Mouse (Mus musculus) MEL (cell line): ENCODE results near the gene Csmd2. TPM values are rescaled to one million over a fixed set of nuclear protein-coding genes. Genes with fewer than 3 reads are reported as not detected.

Source experiments
- DNase-seq: peaks from one replicate; pipeline ENCODE4 v3.0.0; 2011; ENCODE audit warnings: low read depth, low spot score
- H3K27ac ChIP-seq: 2 replicates; pipeline ENCODE4 v1.5.1; 2012; ENCODE audit warnings: low read depth, mild to moderate bottlenecking, control low read depth, low read length, moderate library complexity; ENCODE audit not compliant: control insufficient read depth
- H3K27me3 ChIP-seq, 2 experiments: fragments of 150-350 bp in 1 of 2; sonication (generic) in 1 of 2; 2 replicates each; pipeline ENCODE4 v1.6.1; 2012; ENCODE audit warnings: low read length in 2 of 2, mild to moderate bottlenecking in 2 of 2, improper control_type of control experiment in 1 of 2, moderate library complexity in 1 of 2; ENCODE audit not compliant: insufficient read depth in 2 of 2, control insufficient read depth in 1 of 2
- H3K36me3 ChIP-seq, 2 experiments: 2 replicates each; pipeline ENCODE4 v1.6.1; 2012 to 2014; ENCODE audit warnings: low read length in 2 of 2, improper control_type of control experiment in 1 of 2, inconsistent platforms in 1 of 2, mild to moderate bottlenecking in 1 of 2; ENCODE audit not compliant: insufficient read depth in 2 of 2, control insufficient read depth in 1 of 2
- H3K4me1 ChIP-seq, 2 experiments: fragments of 150-350 bp in 1 of 2; sonication (generic) in 1 of 2; 2 replicates each; pipeline ENCODE4 v1.6.1; 2012; ENCODE audit warnings: low read length in 2 of 2, improper control_type of control experiment in 1 of 2, mild to moderate bottlenecking in 1 of 2; ENCODE audit not compliant: insufficient read depth in 2 of 2, control insufficient read depth in 1 of 2
- H3K4me3 ChIP-seq, 2 experiments: fragments of 150-350 bp in 1 of 2; sonication (generic) in 1 of 2; 2 replicates each; pipeline ENCODE4 v1.5.1; 2012; ENCODE audit warnings: low read depth in 2 of 2, low read length in 2 of 2, mild to moderate bottlenecking in 2 of 2, moderate library complexity in 2 of 2, control low read depth in 1 of 2, improper control_type of control experiment in 1 of 2; ENCODE audit not compliant: control insufficient read depth in 1 of 2, insufficient read depth in 1 of 2
- H3K79me2 ChIP-seq: 2 replicates; pipeline ENCODE4 v1.6.1; 2012; ENCODE audit warnings: mild to moderate bottlenecking, low read length, moderate library complexity; ENCODE audit not compliant: control insufficient read depth, poor library complexity, insufficient read depth
- H3K9ac ChIP-seq: 2 replicates; pipeline ENCODE4 v1.6.1; 2012; ENCODE audit warnings: low read depth, mild to moderate bottlenecking, control low read depth, low read length, moderate library complexity; ENCODE audit not compliant: control insufficient read depth, poor library complexity, severe bottlenecking
- H3K9me3 ChIP-seq: fragments of 150-350 bp; sonication (generic); replicated peaks from 2 replicates; pipeline ENCODE4 v1.6.1; 2012; ENCODE audit warnings: mild to moderate bottlenecking, low read length, improper control_type of control experiment, moderate library complexity; ENCODE audit not compliant: insufficient read depth
- CHD2 ChIP-seq: IDR thresholded peaks from 2 replicates; pipeline ENCODE4 v1.6.1; 2011; ENCODE audit warnings: low read length, improper control_type of control experiment
- ELF1 ChIP-seq: IDR thresholded peaks from 2 replicates; pipeline ENCODE4 v1.6.1; 2014; ENCODE audit warnings: low read depth, mild to moderate bottlenecking, inconsistent platforms, low read length, improper control_type of control experiment, moderate library complexity
- GABPA ChIP-seq: IDR thresholded peaks from 2 replicates; pipeline ENCODE4 v1.6.1; 2012; ENCODE audit warnings: low read depth, mild to moderate bottlenecking, inconsistent platforms, low read length, improper control_type of control experiment, moderate library complexity
- JUND ChIP-seq: IDR thresholded peaks from 2 replicates; pipeline ENCODE4 v1.6.1; 2011; ENCODE audit warnings: low read depth, mild to moderate bottlenecking, improper control_type of control experiment, low read length
- MAX ChIP-seq: IDR thresholded peaks from 2 replicates; pipeline ENCODE4 v1.6.1; 2011; ENCODE audit warnings: low read length, improper control_type of control experiment
- MAZ ChIP-seq: IDR thresholded peaks from 2 replicates; pipeline ENCODE4 v1.6.1; 2012; ENCODE audit warnings: low read depth, mild to moderate bottlenecking, inconsistent platforms, low read length, improper control_type of control experiment
- MEF2A ChIP-seq: IDR thresholded peaks from 2 replicates; pipeline ENCODE4 v1.6.1; 2014; ENCODE audit warnings: low read depth, mild to moderate bottlenecking, inconsistent platforms, low read length, improper control_type of control experiment; ENCODE audit not compliant: poor library complexity, insufficient replicate concordance, severe bottlenecking; ENCODE audit errors: extremely low read depth
- NRF1 ChIP-seq: IDR thresholded peaks from 2 replicates; pipeline ENCODE4 v1.6.1; 2014; ENCODE audit warnings: low read depth, mild to moderate bottlenecking, inconsistent platforms, low read length, improper control_type of control experiment, moderate library complexity; ENCODE audit not compliant: poor library complexity, insufficient read depth, severe bottlenecking
- POLR2AphosphoS2 ChIP-seq: IDR thresholded peaks from 2 replicates; pipeline ENCODE4 v1.6.1; 2011; ENCODE audit warnings: low read length, improper control_type of control experiment
- RAD21 ChIP-seq: IDR thresholded peaks from 2 replicates; pipeline ENCODE4 v1.6.1; 2011; ENCODE audit warnings: mild to moderate bottlenecking, low read depth, low read length, improper control_type of control experiment
- RCOR1 ChIP-seq: IDR thresholded peaks from 2 replicates; pipeline ENCODE4 v1.6.1; 2012; ENCODE audit warnings: low read depth, mild to moderate bottlenecking, inconsistent platforms, low read length, improper control_type of control experiment
- SIN3A ChIP-seq: IDR thresholded peaks from 2 replicates; pipeline ENCODE4 v1.6.1; 2012; ENCODE audit warnings: low read length, improper control_type of control experiment, inconsistent platforms
- SMC3 ChIP-seq: IDR thresholded peaks from 2 replicates; pipeline ENCODE4 v1.6.1; 2011; ENCODE audit warnings: low read depth, low read length, improper control_type of control experiment
- TAL1 ChIP-seq: IDR thresholded peaks from 2 replicates; pipeline ENCODE4 v1.6.1; 2012; ENCODE audit warnings: mild to moderate bottlenecking, inconsistent platforms, low read length, moderate library complexity, mixed read lengths
- UBTF ChIP-seq: IDR thresholded peaks from 2 replicates; pipeline ENCODE4 v1.6.1; 2012; ENCODE audit warnings: low read depth, mild to moderate bottlenecking, inconsistent platforms, low read length, improper control_type of control experiment, moderate library complexity, borderline replicate concordance; ENCODE audit not compliant: insufficient read depth
- ZNF384 ChIP-seq: IDR thresholded peaks from 2 replicates; pipeline ENCODE4 v1.6.1; 2012; ENCODE audit warnings: low read depth, mild to moderate bottlenecking, inconsistent platforms, low read length, improper control_type of control experiment
- polyA plus RNA-seq, 2 experiments: library from polyadenylated mRNA; stranded (reverse) in 1 of 2; unstranded in 1 of 2; fragments of >175 nt in 1 of 2; fragments of >200 nt in 1 of 2; gene quantifications; 2 replicates each; pipeline versions ENCODE4 v1.2.1 to v1.2.4; 2012; ENCODE audit warnings: low replicate concordance in 2 of 2, low read depth in 1 of 2; ENCODE audit not compliant: insufficient read length in 2 of 2, insufficient read depth in 1 of 2, missing spikeins in 1 of 2
- total RNA-seq: library from RNA; depleted of rRNA; stranded (reverse); fragments of 300-350 nt; gene quantifications from 2 replicates; pipeline ENCODE4 v1.2.3, GENCODE M21; 2012

The Csmd2 gene
- total and polyA plus RNA-seq, 3 experiments: not detected

DNA sequence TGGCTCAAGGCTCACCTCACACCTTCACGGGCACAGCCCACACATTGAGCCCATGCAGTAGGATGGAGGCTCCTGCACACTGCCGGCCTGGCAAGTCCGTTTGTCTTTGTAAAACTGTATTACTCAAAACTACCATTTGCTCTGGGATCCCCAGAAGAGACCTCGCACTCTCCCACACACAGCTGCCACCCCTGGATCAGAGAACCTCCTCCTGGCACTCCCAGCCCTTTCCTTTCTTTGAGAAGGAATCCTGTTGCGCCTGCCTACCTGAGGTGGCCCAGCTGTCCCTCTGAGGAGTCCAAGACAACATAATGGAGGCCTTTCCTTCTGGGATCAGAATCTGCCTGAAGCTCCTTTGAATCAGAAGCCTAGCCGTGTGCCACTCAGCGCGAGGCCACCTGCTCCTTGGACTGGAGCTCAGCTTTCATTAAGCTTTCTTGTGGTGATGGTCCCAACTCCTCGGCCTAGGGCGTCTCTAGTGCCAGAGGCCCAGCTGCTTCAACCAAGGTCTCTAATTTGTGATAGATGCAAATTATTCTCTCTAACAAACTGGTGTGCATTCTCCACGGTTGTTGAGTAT lies 502.0 kb downstream of the Csmd2 start:
- Histone ChIP-seq H3K27me3 (no peaks in the 10 kb centered on the region), H3K27ac (no peak overlapping the region), H3K9me3 (no peaks in the 10 kb centered on the region), H3K79me2 (no peaks in the 10 kb centered on the region)
- TF ChIP-seq UBTF (no peak), JUND (no peak), POLR2AphosphoS2 (no peak), MAZ (no peak)
- TF ChIP-seq, all 39 proteins: peak for 0
- H3K9ac ChIP-seq: no peak overlapping the region
- no peaks in the 10 kb centered on the region for H3K4me1 ChIP-seq
- no peak for DNase-seq
- no peak overlapping the region for H3K4me3 ChIP-seq
- no peaks in the 10 kb centered on the region for H3K36me3 ChIP-seq

DNA sequence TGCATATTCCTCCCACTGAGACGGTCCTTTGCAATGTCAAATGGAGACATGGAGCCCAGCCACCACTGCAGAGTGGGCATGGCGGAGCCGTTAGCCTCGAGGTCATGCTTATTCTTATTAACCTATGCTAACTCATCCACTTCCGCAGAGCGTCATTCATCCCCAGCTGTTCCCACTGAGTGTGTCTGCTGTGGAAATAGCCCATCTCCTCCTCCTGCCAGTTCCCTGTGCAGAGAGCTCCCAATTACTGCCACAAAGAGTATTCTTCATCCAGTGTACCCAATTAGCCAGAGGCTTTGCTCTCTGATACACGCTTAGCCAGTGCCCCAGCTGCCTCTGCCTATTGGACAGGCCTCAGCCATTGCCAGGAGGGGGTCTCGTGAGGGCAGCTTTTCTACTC lies 504.4 kb downstream of the Csmd2 start:
- Histone ChIP-seq H3K4me3 (no peak overlapping the region), H3K27me3 (no peaks in the 10 kb centered on the region), H3K9ac (no peak overlapping the region), H3K9me3 (no peaks in the 10 kb centered on the region), H3K79me2 (no peaks in the 10 kb centered on the region), H3K27ac (no peak overlapping the region), H3K36me3 (no peaks in the 10 kb centered on the region), H3K4me1 (no peaks in the 10 kb centered on the region)
- no peak for DNase-seq
- no peak for TF ChIP-seq CHD2
- TF ChIP-seq UBTF: no peak
- TF ChIP-seq RCOR1: no peak
- TF ChIP-seq NRF1: no peak
- no peak for TF ChIP-seq JUND
- no peak for TF ChIP-seq MAX
- no peak for TF ChIP-seq SMC3
- no peak for TF ChIP-seq TAL1
- TF ChIP-seq ZNF384: no peak
- no peak for TF ChIP-seq RAD21
- TF ChIP-seq, all 39 proteins: peak for 0

DNA sequence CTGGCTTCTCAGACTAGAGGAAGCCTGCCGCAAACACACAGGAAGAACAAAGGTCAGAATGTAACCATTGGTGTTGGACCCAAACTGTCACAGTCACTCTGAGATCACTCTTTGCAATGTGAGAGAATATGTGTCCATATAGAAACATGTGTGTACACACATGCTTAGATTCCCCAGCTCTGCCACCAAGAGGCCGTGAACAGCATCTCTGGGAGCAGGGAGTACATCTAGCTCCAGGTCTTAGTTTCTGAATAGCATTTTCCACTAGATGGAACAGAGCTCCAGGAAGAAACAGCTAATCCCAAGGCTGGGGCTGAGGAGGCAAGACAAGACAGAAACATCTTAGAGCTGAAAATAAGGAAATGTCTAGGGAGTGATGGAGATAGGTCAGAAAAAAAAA lies 512.3 kb downstream of the Csmd2 start:
- Histone ChIP-seq H3K4me1 (no peaks in the 10 kb centered on the region), H3K27ac (no peak overlapping the region), H3K4me3 (no peak overlapping the region), H3K36me3 (no peaks in the 10 kb centered on the region), H3K27me3 (no peaks in the 10 kb centered on the region), H3K79me2 (no peaks in the 10 kb centered on the region), H3K9ac (no peak overlapping the region), H3K9me3 (no peaks in the 10 kb centered on the region)
- TF ChIP-seq ZNF384 (no peak), GABPA (no peak), ELF1 (no peak), MEF2A (no peak), MAZ (no peak), SIN3A (no peak)
- no peak for DNase-seq
